Mouse (Mus musculus) monocyte, adult 59 days (primary cell): ENCODE measurements around the gene Ffar2. TPM values are rescaled to one million over a fixed set of nuclear protein-coding genes. Genes with fewer than 3 reads are reported as not detected.

Source experiments
- total RNA-seq, 2 experiments: library from RNA; stranded (reverse); gene quantifications; one replicate each; pipeline ENCODE4 v1.2.4; 2023

Ffar2 gene
- total RNA-seq, result 1 to 10 TPM; 1.8 to 2.3 TPM

DNA sequence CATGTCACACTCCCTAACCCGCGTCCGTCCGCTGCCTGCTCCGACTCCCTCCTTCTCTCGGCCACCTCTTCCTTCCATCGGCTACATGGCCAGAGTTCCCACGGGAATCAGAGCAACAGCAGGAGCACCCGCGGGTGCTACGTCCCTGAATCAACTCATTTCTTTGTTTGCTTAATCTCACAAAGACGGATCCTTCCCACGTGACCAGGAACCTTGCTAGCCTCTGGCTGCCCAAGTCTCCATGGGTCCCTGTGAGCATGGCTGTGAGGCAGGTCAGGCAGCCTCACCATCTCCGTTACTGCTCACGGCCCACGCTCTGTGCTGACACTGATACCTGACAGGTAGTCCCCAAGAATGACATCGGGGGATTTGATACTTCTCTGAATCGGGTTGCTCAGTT, at the start of gene Ffar2:
Ffar2 (minus strand) TSS at position 101 of the 400 bp plus-strand sequence.

DNA sequence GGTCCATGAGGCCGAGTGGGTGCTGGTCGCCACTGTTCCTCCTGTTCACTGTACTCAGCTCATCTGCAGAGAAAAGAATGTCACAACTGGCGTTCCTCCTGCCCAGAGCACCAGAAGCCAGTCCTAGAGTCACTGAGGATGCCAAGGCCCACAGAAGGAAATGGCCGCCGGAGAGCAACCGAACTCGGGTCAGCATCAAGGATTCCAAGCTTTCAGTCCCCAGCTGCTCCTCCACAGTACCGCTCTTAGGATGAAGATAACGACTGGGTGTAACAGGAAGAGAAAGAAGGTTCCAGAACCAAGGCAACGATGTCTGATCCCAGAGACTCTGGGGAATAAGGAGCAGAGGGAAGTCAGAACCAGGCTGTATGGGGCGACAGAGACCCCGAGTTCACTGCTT, 37.9 kb upstream of the Ffar2 start, which contains the start of gene Ffar1:
Ffar1 (minus strand) TSS at position 101 of the 400 bp plus-strand sequence.

GRCm38 (mm10) chr7:30856078-30856477, 32.5 kb upstream of the Ffar2 start, which contains the start of gene Ffar3:
Gene Ffar3 (minus strand): TSS chr7:30856178.

GRCm38 (mm10) chr7:30787377-30788022, 36.1 kb downstream of the Ffar2 start, which contains the start of gene Krtdap:
Gene Krtdap (plus strand): TSS chr7:30787896.

Other genes starting within 250 kb of the Ffar2 start
- gene Kmt2b, start 235.0 kb downstream of the Ffar2 start, total RNA-seq, result 10 to 100 TPM; 68.9 to 78.9 TPM
- gene Zbtb32, start 224.9 kb downstream of the Ffar2 start, total RNA-seq, result 1 to 10 TPM in 1 of 2 experiments, under 1 TPM in 1; 0.66 to 3.2 TPM
- gene Upk1a, start 210.9 kb downstream of the Ffar2 start, total RNA-seq, result not detected
- gene Cox6b1, start 197.6 kb downstream of the Ffar2 start, total RNA-seq, result 100 to 1,000 TPM; 279 to 306 TPM
- not detected for gene Etv2, start 187.9 kb downstream of the Ffar2 start, total RNA-seq
- 100 to 1,000 TPM in 1 of 2 experiments, 10 to 100 TPM in 1; 92.9 to 103 TPM for gene Rbm42, start 173.5 kb downstream of the Ffar2 start, total RNA-seq
- gene Haus5, start 158.8 kb downstream of the Ffar2 start, total RNA-seq, result 10 to 100 TPM in 1 of 2 experiments, 1 to 10 TPM in 1; 9.9 to 12.1 TPM
- not detected for gene Pmis2, start 152.2 kb downstream of the Ffar2 start, total RNA-seq
- not detected for gene 2200002J24Rik, start 124.8 kb downstream of the Ffar2 start, total RNA-seq
- gene Atp4a, start 111.6 kb downstream of the Ffar2 start, total RNA-seq, result not detected
- 10 to 100 TPM; 51.6 to 63.4 TPM for gene Tmem147, start 94.2 kb downstream of the Ffar2 start, total RNA-seq
- gene Gapdhs, start 80.1 kb downstream of the Ffar2 start, total RNA-seq, result not detected
- gene Sbsn, start 72.3 kb downstream of the Ffar2 start, total RNA-seq, result 1 to 10 TPM; 2.8 to 3.8 TPM
- 1 to 10 TPM in 1 of 2 experiments, not detected in 1; 1.3 TPM for gene Dmkn, start 60.0 kb downstream of the Ffar2 start, total RNA-seq
- not detected for gene Krtdap, start 35.9 kb downstream of the Ffar2 start, total RNA-seq
- not detected for gene Ffar3, start 32.4 kb upstream of the Ffar2 start, total RNA-seq
- gene Ffar1, start 37.8 kb upstream of the Ffar2 start, total RNA-seq, result under 1 TPM; 0.12 to 0.18 TPM
- gene Cd22, start 56.6 kb upstream of the Ffar2 start, total RNA-seq, result 10 to 100 TPM; 14.0 to 15.4 TPM
- 1 to 10 TPM; 3.3 to 3.8 TPM for gene Mag, start 91.1 kb upstream of the Ffar2 start, total RNA-seq
- gene Hamp2, start 100.9 kb upstream of the Ffar2 start, total RNA-seq, result 1 to 10 TPM; 1.4 to 4.0 TPM
- not detected for gene Hamp, start 120.3 kb upstream of the Ffar2 start, total RNA-seq
- 100 to 1,000 TPM; 148 to 186 TPM for gene Usf2, start 133.0 kb upstream of the Ffar2 start, total RNA-seq
- 10 to 100 TPM; 13.7 to 19.7 TPM for gene Lsr, start 149.7 kb upstream of the Ffar2 start, total RNA-seq
- 1 to 10 TPM; 1.5 to 2.3 TPM for gene Fam187b, start 150.0 kb upstream of the Ffar2 start, total RNA-seq
- 1,000 to 10,000 TPM; 1,032 to 1,279 TPM for gene Fxyd5, start 218.7 kb upstream of the Ffar2 start, total RNA-seq
- not detected for gene Fxyd7, start 227.7 kb upstream of the Ffar2 start, total RNA-seq
- not detected for gene Fxyd1, start 233.4 kb upstream of the Ffar2 start, total RNA-seq
- gene Lgi4, start 235.6 kb upstream of the Ffar2 start, total RNA-seq, result 1 to 10 TPM; 1.7 to 1.9 TPM